Mouse (Mus musculus) midbrain, embryonic 13.5 days (tissue): ENCODE data around the gene Luc7l2. TPM values are rescaled to one million over a fixed set of nuclear protein-coding genes. Genes with fewer than 3 reads are reported as not detected.
A peak's percentile ranks its signal among the peaks of the same experiment; 100 is the strongest.
"Not testable (repeated sequence)": the region's sequence is repeated elsewhere in the genome, so short reads cannot be mapped to it uniquely, and the experiment has no call there.

Experiments
- ATAC-seq: fragments of 200-750 bp; cut with Nextera tagmentation; 2 replicates; pipeline ENCODE4 v1.8.0; 2017; ENCODE audit warnings: mild to moderate bottlenecking, moderate TSS enrichment, moderate library complexity
- H3K27ac ChIP-seq: fragments of 300-500 bp; sonication (generic); 2 replicates; pipeline ENCODE4 v1.5.1; 2015; ENCODE audit warnings: inconsistent platforms, mild to moderate bottlenecking, moderate library complexity
- H3K27me3 ChIP-seq: fragments of 300-500 bp; sonication (generic); 2 replicates; pipeline ENCODE4 v1.6.1; 2015; ENCODE audit warnings: mild to moderate bottlenecking, inconsistent platforms
- H3K36me3 ChIP-seq: fragments of 300-500 bp; sonication (generic); 2 replicates; pipeline ENCODE4 v1.6.1; 2015; ENCODE audit warnings: mild to moderate bottlenecking, inconsistent platforms
- H3K4me1 ChIP-seq: fragments of 300-500 bp; sonication (generic); replicated peaks from 2 replicates; pipeline ENCODE4 v1.6.1; 2015; ENCODE audit warnings: inconsistent platforms
- H3K4me2 ChIP-seq: fragments of 300-500 bp; sonication (generic); replicated peaks from 2 replicates; pipeline ENCODE4 v1.6.1; 2015; ENCODE audit warnings: moderate library complexity, mild to moderate bottlenecking, inconsistent platforms
- H3K4me3 ChIP-seq: fragments of 300-500 bp; sonication (generic); replicated peaks from 2 replicates; pipeline ENCODE4 v1.5.1; 2015; ENCODE audit warnings: mild to moderate bottlenecking, inconsistent platforms
- H3K9ac ChIP-seq: fragments of 300-500 bp; sonication (generic); replicated peaks from 2 replicates; pipeline ENCODE4 v1.6.1; 2015; ENCODE audit warnings: mild to moderate bottlenecking, inconsistent platforms
- H3K9me3 ChIP-seq: fragments of 300-500 bp; sonication (generic); 2 replicates; pipeline ENCODE4 v1.6.1; 2016; ENCODE audit warnings: mild to moderate bottlenecking, inconsistent platforms
- WGBS: fragments of 180-500 bp; shearing (Covaris S2); methylation state at CpG from one replicate; pipeline ENCODE4 v1.1.7; 2015; 5-methylcytosine and 5-hydroxymethylcytosine counted together
- polyA plus RNA-seq: library from polyadenylated mRNA; unstranded; fragments of >200 nt; fragmentation: Nextera tagmentation; extraction: Ambion mirVana; gene quantifications from 2 replicates; pipeline ENCODE4 v1.2.1, GENCODE M21; 2015

The Luc7l2 gene
- polyA plus RNA-seq, 1 experiment from 2014 or later = 38.6 TPM

GRCm38 (mm10) chr6:38535788-38536187 is 15.3 kb upstream of the Luc7l2 start:
- 70% methylated on average over 1 of the region's 1 CpGs for WGBS
- H3K27ac ChIP-seq = peak overlapping the region; percentile 94
- H3K9me3 ChIP-seq = no peaks in the 10 kb centered on the region
- peak overlapping the region; percentile 84 for H3K4me2 ChIP-seq
- ATAC-seq = no peak
- H3K27me3 ChIP-seq = no peaks in the 10 kb centered on the region
- peaks cover 18% of the 10 kb centered on the region for H3K4me1 ChIP-seq
- H3K36me3 ChIP-seq = peaks cover 13% of the 10 kb centered on the region
- H3K4me3 ChIP-seq = peak overlapping the region; percentile 66
- peak overlapping the region; percentile 85 for H3K9ac ChIP-seq

GRCm38 (mm10) chr6:38544141-38544540 is 7.0 kb upstream of the Luc7l2 start:
- not testable (repeated sequence) for H3K9ac ChIP-seq, ATAC-seq, H3K4me3 ChIP-seq, H3K4me2 ChIP-seq, H3K27ac ChIP-seq, H3K4me1 ChIP-seq, H3K9me3 ChIP-seq, H3K27me3 ChIP-seq
- peaks cover 19% of the 10 kb centered on the region for H3K36me3 ChIP-seq
- 95% methylated on average over 5 of the region's 5 CpGs for WGBS

GRCm38 (mm10) chr6:38547005-38547404 is 4.1 kb upstream of the Luc7l2 start:
- H3K9ac ChIP-seq, H3K27ac ChIP-seq, H3K4me1 ChIP-seq, H3K4me2 ChIP-seq, ATAC-seq, H3K36me3 ChIP-seq, H3K4me3 ChIP-seq, H3K9me3 ChIP-seq, H3K27me3 ChIP-seq: not testable (repeated sequence)
- WGBS = 92% methylated on average over 2 of the region's 2 CpGs

- no peaks in the 10 kb centered on the region for H3K27me3 ChIP-seq
- no peak for ATAC-seq
- WGBS = 86% methylated on average over 1 of the region's 1 CpGs
Measured at GRCm38 (mm10) chr6:38547707-38548106, 3.4 kb upstream of the Luc7l2 start.

GRCm38 (mm10) chr6:38548595-38548994 is 2.5 kb upstream of the Luc7l2 start:
- not testable (repeated sequence) for ATAC-seq, H3K4me2 ChIP-seq, H3K27me3 ChIP-seq, H3K27ac ChIP-seq, H3K4me3 ChIP-seq, H3K9me3 ChIP-seq, H3K9ac ChIP-seq, H3K36me3 ChIP-seq
- WGBS = 96% methylated on average over 7 of the region's 7 CpGs
- peaks cover 11% of the 10 kb centered on the region for H3K4me1 ChIP-seq

More at GRCm38 (mm10) chr6:38547707-38548106, 3.4 kb upstream of the Luc7l2 start:
- H3K4me1 ChIP-seq = peaks cover 8% of the 10 kb centered on the region
- H3K4me2 ChIP-seq = no peak overlapping the region
- no peaks in the 10 kb centered on the region for H3K36me3 ChIP-seq
- no peaks in the 10 kb centered on the region for H3K9me3 ChIP-seq
- H3K9ac ChIP-seq = no peak overlapping the region
- H3K4me3 ChIP-seq = no peak overlapping the region
- no peak overlapping the region for H3K27ac ChIP-seq

- peaks cover 22% of the 10 kb centered on the region for H3K4me1 ChIP-seq
- H3K4me2 ChIP-seq = peak overlapping the region; percentile 76
- 84% methylated on average over 6 of the region's 6 CpGs for WGBS
- H3K27ac ChIP-seq, H3K9me3 ChIP-seq, H3K36me3 ChIP-seq, H3K27me3 ChIP-seq, ATAC-seq: not testable (repeated sequence)
- H3K9ac ChIP-seq = peak overlapping the region; percentile 86
- H3K4me3 ChIP-seq = peak overlapping the region; percentile 58
Measured at GRCm38 (mm10) chr6:38549840-38550239, 1.3 kb upstream of the Luc7l2 start.

- Histone ChIP-seq H3K9me3 (no peaks in the 10 kb centered on the region), H3K4me2 (peak overlapping the region; percentile 76), H3K36me3 (0 out of 2 replicates have a peak, but pooled peaks cover 3% of the 10 kb centered on the region), H3K27ac (peak overlapping the region; percentile 99), H3K4me1 (peaks cover 25% of the 10 kb centered on the region), H3K27me3 (no peaks in the 10 kb centered on the region), H3K9ac (peak overlapping the region; percentile 86), H3K4me3 (peak overlapping the region; percentile 58)
- WGBS = 5% methylated on average over 28 of the region's 28 CpGs
- peak; percentile 8; the same call in 1 of the 2 replicates for ATAC-seq
Measured at GRCm38 (mm10) chr6:38550250-38551061, 678 bp upstream of the Luc7l2 start.

GRCm38 (mm10) chr6:38551989-38552635 is 978 bp downstream of the Luc7l2 start:
- H3K4me1 ChIP-seq = peaks cover 31% of the 10 kb centered on the region
- peak; percentile 97 for ATAC-seq
- WGBS = 0% methylated on average over 32 of the region's 32 CpGs

GRCm38 (mm10) chr6:38552636-38553000 is 1.5 kb downstream of the Luc7l2 start:
- H3K27ac ChIP-seq = no peak overlapping the region
- peaks cover 31% of the 10 kb centered on the region for H3K4me1 ChIP-seq
- peak overlapping the region; percentile 58 for H3K4me3 ChIP-seq
- peak overlapping the region; percentile 85; the same call in 1 of the 2 replicates for H3K9ac ChIP-seq
- H3K9me3 ChIP-seq = no peaks in the 10 kb centered on the region
- no peaks in the 10 kb centered on the region for H3K27me3 ChIP-seq
- peak overlapping the region; percentile 61 for H3K4me2 ChIP-seq
- no peak for ATAC-seq
- 22% methylated on average over 5 of the region's 5 CpGs for WGBS
- 0 out of 2 replicates have a peak, but pooled peaks cover 4% of the 10 kb centered on the region for H3K36me3 ChIP-seq

More at GRCm38 (mm10) chr6:38551989-38552635, 978 bp downstream of the Luc7l2 start:
- Histone ChIP-seq H3K4me3 (peak overlapping the region; percentile 58), H3K27ac (peak overlapping the region; percentile 99), H3K27me3 (no peaks in the 10 kb centered on the region), H3K36me3 (0 out of 2 replicates have a peak, but pooled peaks cover 3% of the 10 kb centered on the region), H3K9me3 (no peaks in the 10 kb centered on the region), H3K9ac (peak overlapping the region; percentile 85), H3K4me2 (peak overlapping the region; percentile 61)

- Histone ChIP-seq H3K27ac (no peak overlapping the region), H3K9me3 (no peaks in the 10 kb centered on the region), H3K4me3 (no peak overlapping the region), H3K36me3 (peaks cover 35% of the 10 kb centered on the region), H3K4me2 (no peak overlapping the region), H3K27me3 (no peaks in the 10 kb centered on the region), H3K4me1 (no peaks in the 10 kb centered on the region), H3K9ac (no peak overlapping the region)
- 96% methylated on average over 2 of the region's 2 CpGs for WGBS
- no peak for ATAC-seq
Measured at GRCm38 (mm10) chr6:38576096-38576495, 25.0 kb downstream of the Luc7l2 start.

- no peak for ATAC-seq
- Histone ChIP-seq H3K27me3 (no peaks in the 10 kb centered on the region), H3K9ac (no peak overlapping the region), H3K9me3 (no peaks in the 10 kb centered on the region), H3K27ac (no peak overlapping the region), H3K4me1 (no peaks in the 10 kb centered on the region), H3K36me3 (peaks cover 29% of the 10 kb centered on the region), H3K4me3 (no peak overlapping the region), H3K4me2 (no peak overlapping the region)
- WGBS = 99% methylated on average over 3 of the region's 3 CpGs
Measured at GRCm38 (mm10) chr6:38580112-38580857, 29.2 kb downstream of the Luc7l2 start.

GRCm38 (mm10) chr6:38581711-38582110 is 30.6 kb downstream of the Luc7l2 start:
- Histone ChIP-seq H3K9me3 (no peaks in the 10 kb centered on the region), H3K4me1 (no peaks in the 10 kb centered on the region), H3K27ac (no peak overlapping the region), H3K9ac (no peak overlapping the region), H3K4me2 (no peak overlapping the region), H3K4me3 (no peak overlapping the region), H3K27me3 (no peaks in the 10 kb centered on the region), H3K36me3 (peaks cover 42% of the 10 kb centered on the region)
- ATAC-seq = no peak
- WGBS = 92% methylated on average over 3 of the region's 3 CpGs
